Comparison of ENCODE assay signal across 8 mouse cellular contexts in genomic region chr8:125733964-125734956, GRCm38 (mm10). TPM values are rescaled to one million over a fixed set of nuclear protein-coding genes. Genes with fewer than 3 reads are reported as not detected.
DNase-seq lines count a peak whose midpoint lies in the region; ATAC-seq and TF ChIP-seq lines count a peak whose summit lies in the region.

No protein-coding gene starts in this region.

- peak overlapping the region; percentile 91 for H3K27ac ChIP-seq in hindbrain, embryonic 10.5 days
- H3K27ac ChIP-seq in lung, embryonic 15.5 days: 0 out of 2 replicates have a peak overlapping the region, but pooled peaks have one; percentile 17
- 0 out of 2 replicates have a peak overlapping the region, but pooled peaks have one; percentile 14 for H3K27ac ChIP-seq in olfactory bulb, adult 2 months (ENCODE audit: insufficient read depth, low read depth, low read length)

- H3K27me3 ChIP-seq in hindbrain, embryonic 10.5 days (ENCODE audit: insufficient read depth, poor library complexity, severe bottlenecking): no peaks in the 10 kb centered on the region
- H3K27me3 ChIP-seq in lung, embryonic 15.5 days: no peaks in the 10 kb centered on the region

- WGBS in hindbrain, embryonic 10.5 days: 7% methylated on average over 52 of the region's 52 CpGs
- WGBS in lung, embryonic 15.5 days: 3% methylated on average over 51 of the region's 52 CpGs
- WGBS in olfactory bulb, adult 2 months: 6% methylated on average over 51 of the region's 52 CpGs

- peaks cover 18% of the 10 kb centered on the region for H3K4me1 ChIP-seq in hindbrain, embryonic 10.5 days (replicated peaks)
- H3K4me1 ChIP-seq in lung, embryonic 15.5 days: peaks cover 12% of the 10 kb centered on the region; the same call in 1 of the 2 replicates
- H3K4me1 ChIP-seq in olfactory bulb, adult 2 months (ENCODE audit: control insufficient read depth, insufficient read depth, low read length): peaks cover 3% of the 10 kb centered on the region

- TF ChIP-seq POLR2A in olfactory bulb, adult 2 months (IDR thresholded peaks at IDR 0.05; ENCODE audit: insufficient read depth, low read depth, low read length): peak; percentile 17; the same call in 1 of the 2 replicates

- TF ChIP-seq CTCF in olfactory bulb, adult 2 months (IDR thresholded peaks at IDR 0.05; ENCODE audit: insufficient read depth, low read depth, low read length): no peak

- no peaks in the 10 kb centered on the region for H3K9me3 ChIP-seq in hindbrain, embryonic 10.5 days
- no peaks in the 10 kb centered on the region for H3K9me3 ChIP-seq in lung, embryonic 15.5 days

- H3K4me3 ChIP-seq in hindbrain, embryonic 10.5 days: peak overlapping the region; percentile 75
- peak overlapping the region; percentile 71 for H3K4me3 ChIP-seq in lung, embryonic 15.5 days
- H3K4me3 ChIP-seq in olfactory bulb, adult 2 months (ENCODE audit: insufficient read depth, low read depth, low read length): peak overlapping the region; percentile 64

- peak; percentile 94 for DNase-seq in MN1 (ENCODE audit: low spot score)
- peak; percentile 91 for DNase-seq in cerebellum, adult 8-10 months
- DNase-seq in hindbrain, embryonic 10.5 days (ENCODE audit: low spot score): peak; percentile 91
- peak; percentile 59 for DNase-seq in layer of hippocampus, adult 9-10 months (ENCODE audit: low spot score)
- DNase-seq in thymus, adult 18-20 months: peak; percentile 72

- peak; percentile 95 for ATAC-seq in frontal cortex, adult (ENCODE audit: low TSS enrichment)
- peak; percentile 93 for ATAC-seq in lung, embryonic 15.5 days (ENCODE audit: borderline replicate concordance, extremely low read depth, low FRiP score, low TSS enrichment)

- H3K36me3 ChIP-seq in hindbrain, embryonic 10.5 days: 0 out of 2 replicates have a peak, but pooled peaks cover 6% of the 10 kb centered on the region
- H3K36me3 ChIP-seq in lung, embryonic 15.5 days: no peaks in the 10 kb centered on the region

- H3K9ac ChIP-seq in lung, embryonic 15.5 days: peak overlapping the region; percentile 70

- peak overlapping the region; percentile 75 for H3K4me2 ChIP-seq in lung, embryonic 15.5 days

RNA-seq across cellular contexts. Expression of gene Ntpcr, which starts 4.5 kb away (rescaled TPM):
- 15.9 and 18.8 TPM in 2 replicates for polyA plus RNA-seq in hindbrain, embryonic 10.5 days (2016; fragmentation: Nextera tagmentation; extraction: Ambion mirVana)
- 30.6 and 32.7 TPM in 2 replicates for polyA plus RNA-seq in lung, embryonic 15.5 days (2015; fragmentation: Nextera tagmentation; extraction: Ambion mirVana)
- not detected in 2 replicates for polyA plus RNA-seq in olfactory bulb, adult 2 months (2012; ENCODE audit: insufficient read depth, insufficient read length, low replicate concordance, missing spikeins)

Comparison
In these comparisons a context has a peak if more than half of its experiments do, and no peak if none do; other contexts are left out.
1. Peak in every context shown above with its lines: DNase-seq, ATAC-seq, H3K4me3 ChIP-seq and H3K27ac ChIP-seq.
2. H3K27ac ChIP-seq: peak in every context shown above with its lines; median percentile 91 in hindbrain, embryonic 10.5 days; 17 in lung, embryonic 15.5 days; 14 in olfactory bulb, adult 2 months.
3. RNA of gene Ntpcr, which starts 4.5 kb away (polyA plus RNA-seq): 30.6 to 32.7 TPM in lung, embryonic 15.5 days and 15.9 to 18.8 TPM in hindbrain, embryonic 10.5 days; not detected in olfactory bulb, adult 2 months; every median in the first group is over 10 times any median in the second.